Mouse (Mus musculus): ENCODE data around the gene Dact3.

Dact3 gene

DNA sequence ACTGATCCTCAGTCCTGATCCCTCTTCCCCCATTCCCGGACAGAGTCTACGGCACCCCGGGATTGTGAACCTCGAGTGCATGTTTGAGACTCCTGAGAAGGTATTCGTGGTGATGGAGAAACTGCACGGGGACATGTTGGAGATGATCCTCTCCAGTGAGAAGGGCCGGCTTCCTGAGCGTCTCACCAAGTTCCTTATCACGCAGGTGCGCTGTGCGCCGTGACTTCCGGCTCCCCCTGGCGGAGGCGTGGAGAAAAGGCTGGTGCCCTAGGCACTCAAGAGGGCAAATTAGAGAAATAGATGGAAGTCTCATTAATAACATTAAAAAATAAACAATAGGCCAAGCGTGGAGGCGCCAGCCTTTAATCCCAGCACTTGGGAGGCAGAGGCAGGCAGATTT, 16.8 kb upstream of the Dact3 start:
- DNase-seq (ENCODE audit: low spot score in 2 of 2) = peak; percentile 46 to 54

DNA sequence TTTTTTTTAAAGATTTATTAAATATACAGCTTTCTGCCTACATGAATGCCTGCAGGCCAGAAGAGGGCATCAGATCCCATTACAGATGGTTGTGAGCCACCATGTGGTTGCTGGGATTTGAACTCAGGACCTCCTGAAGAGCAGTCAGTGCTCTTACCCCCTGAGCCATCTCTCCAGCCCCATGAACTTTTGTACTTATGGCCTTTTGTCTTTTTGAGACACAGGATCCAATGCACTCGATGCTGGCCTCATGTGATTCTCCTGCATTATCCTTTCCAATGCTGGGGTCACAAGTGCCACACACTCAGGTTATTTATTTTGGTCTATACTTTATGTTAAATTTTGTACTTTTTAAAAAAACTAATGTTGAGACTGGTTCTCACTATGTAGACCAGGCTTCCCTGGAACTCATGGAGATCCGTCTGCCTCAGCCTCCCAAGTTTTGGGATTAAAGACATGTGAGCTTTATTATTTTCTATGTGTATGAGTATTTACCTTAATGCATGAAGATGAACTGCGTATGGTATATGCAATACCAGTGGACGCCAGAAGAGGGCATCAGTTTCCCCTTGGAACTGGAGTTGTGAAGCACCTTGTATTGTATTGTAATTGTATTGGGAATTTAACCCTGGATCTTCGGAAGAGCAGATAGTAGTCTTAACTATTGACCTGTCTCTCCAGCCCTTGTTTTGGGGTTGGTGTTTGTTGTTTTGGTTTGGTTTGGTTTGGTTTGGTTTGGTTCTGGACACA, 15.0 kb upstream of the Dact3 start:
- peak in 1 of 2 experiments; percentile 46 for DNase-seq (ENCODE audit: low spot score in 2 of 2)

DNA sequence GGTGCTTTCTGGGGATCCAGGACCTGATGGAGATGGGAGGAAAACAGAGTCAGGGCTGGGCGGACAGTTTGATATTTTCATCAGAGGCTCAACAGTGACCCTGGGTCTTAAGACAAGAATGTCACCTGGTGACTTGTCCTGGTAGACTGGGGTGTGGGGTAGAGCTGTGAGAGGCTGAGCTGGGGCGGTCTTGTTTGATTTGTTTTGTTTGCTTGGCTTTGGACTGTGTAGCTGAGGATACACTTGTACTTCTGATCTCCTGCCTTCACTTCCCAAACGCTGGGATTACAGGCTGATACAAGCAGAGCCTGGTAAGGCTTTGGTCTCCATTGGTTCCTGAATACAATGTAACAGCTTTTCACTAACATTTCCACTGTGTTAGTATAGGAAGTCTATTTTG, 7.6 kb upstream of the Dact3 start:
- DNase-seq (ENCODE audit: low spot score in 2 of 2) = no peak

DNA sequence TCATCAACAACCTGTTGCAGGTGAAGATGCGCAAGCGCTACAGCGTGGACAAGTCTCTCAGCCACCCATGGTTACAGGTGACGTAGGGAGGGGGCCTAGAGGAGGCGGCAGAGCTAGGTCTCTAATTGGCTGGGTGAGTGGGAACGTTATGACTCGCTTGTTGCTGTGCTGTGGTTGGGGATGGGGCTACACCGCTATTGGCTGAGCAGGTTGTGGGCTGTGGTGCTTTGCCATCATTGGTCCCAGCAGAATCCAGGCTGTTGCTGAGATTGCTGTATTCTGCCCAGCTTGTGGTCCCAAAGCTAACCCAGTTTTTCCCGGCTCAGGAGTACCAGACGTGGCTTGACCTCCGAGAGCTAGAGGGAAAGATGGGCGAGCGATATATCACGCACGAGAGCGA, 5.6 kb upstream of the Dact3 start:
- DNase-seq (ENCODE audit: low spot score in 2 of 2) = no peak

DNA sequence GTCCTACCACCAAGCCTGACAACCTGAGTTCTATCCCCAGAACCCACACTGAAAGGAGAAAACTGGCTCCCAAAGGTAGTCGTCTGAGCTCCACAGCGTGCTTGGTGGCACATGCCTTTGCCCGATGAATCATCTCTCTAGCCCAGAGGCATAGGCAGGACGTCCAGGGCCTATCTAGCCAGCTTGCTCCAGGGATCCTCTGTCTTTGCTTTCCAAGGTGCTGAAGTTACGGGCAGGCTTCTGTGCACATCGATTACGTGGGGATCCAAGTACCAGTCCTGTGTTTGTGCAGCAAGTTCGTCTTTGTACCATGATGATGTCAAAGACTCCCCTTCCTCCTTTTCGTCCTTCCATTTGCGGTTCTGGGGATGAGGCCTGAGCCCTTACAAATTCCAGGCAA, 3.5 kb upstream of the Dact3 start:
- DNase-seq (ENCODE audit: low spot score in 2 of 2) = no peak

DNA sequence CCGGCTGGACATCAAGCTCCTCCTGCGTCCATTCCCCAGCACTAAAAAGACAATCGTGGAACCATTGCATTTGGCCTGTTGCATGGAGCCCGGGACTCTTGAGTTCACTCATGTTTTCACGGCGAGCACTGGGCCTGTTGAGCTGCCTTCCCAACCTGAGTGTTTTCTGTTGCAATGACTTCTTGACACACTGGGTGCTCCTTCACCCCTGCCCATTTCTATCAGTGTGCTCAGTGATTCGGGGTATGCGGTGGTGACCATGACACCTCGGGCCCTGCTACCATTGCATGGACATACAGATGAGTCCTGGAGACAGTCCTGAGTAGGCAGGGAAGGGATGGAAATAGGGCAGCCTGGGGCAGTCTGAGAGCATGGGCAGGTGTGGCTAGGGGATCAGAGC, 2.6 kb upstream of the Dact3 start:
- DNase-seq (ENCODE audit: low spot score in 2 of 2) = no peak

DNA sequence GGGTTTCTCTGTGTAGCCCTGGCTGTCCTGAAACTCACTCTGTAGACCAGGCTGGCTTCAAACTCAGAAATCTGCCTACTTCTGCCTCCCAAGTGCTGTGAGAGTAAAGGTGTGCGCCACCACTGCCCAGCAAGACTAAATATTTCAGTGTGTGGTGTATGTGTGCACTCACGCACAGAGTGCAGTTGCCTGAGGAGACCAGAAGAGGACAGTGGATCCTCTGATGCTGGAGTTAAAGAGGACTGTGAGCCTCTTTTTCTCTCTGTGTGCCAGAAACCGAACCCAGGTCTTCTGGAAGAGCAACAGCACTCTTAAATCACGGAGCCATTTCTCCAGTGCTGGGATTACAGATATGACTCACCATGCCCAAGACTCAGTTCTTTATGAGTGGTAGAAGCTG, 1.7 kb upstream of the Dact3 start:
- no peak for DNase-seq (ENCODE audit: low spot score in 2 of 2)

DNA sequence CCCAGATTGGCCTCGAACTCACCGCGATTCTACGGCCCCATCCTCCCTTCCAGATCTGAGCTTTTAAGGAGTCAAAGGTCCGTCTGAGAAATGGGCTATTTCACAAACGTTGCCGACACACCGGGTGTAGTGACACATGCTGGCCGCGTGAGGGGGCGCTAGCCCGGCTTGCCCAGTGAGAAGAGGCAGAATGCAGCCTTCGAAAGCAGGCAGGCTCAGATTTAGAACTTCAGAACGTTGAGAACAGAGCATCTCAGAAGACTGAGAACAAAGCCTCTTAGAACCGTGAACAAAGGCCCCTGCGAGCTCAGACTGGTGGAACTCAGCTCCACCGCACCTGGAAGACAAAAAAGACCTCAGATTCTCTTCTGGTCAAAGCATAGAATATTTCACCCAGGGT, 927 bp upstream of the Dact3 start:
- DNase-seq (ENCODE audit: low spot score in 2 of 2) = peak; percentile 75 to 78

DNA sequence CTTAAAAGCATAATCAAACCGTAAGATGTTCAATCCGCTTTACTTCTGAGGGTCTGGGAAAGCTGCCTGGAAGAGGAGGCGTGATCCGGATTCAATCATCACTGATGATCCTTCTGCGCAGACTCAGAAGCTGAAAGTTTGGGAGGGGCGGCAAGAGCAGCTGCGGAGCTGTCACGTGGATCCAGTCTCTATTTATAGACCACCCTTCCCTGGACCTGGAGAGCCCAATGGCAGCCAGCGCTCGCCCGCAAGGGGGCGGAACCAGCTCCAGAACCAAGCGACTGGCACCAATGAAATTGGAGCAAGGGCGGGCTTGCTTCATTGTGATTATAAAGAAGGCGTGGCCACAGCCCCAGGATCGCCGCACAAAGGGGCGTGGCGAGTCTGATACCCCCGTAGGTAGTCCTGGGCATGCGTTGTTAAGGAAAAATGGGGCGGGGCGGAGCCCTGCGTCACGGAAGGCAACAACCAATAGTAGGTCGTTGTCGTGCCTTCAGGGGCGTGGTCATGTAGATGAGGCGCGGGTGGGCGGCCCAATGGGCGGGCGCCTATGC, 284 bp upstream of the Dact3 start:
- peak; percentile 99 to 100 for DNase-seq (ENCODE audit: low spot score in 2 of 2)

DNA sequence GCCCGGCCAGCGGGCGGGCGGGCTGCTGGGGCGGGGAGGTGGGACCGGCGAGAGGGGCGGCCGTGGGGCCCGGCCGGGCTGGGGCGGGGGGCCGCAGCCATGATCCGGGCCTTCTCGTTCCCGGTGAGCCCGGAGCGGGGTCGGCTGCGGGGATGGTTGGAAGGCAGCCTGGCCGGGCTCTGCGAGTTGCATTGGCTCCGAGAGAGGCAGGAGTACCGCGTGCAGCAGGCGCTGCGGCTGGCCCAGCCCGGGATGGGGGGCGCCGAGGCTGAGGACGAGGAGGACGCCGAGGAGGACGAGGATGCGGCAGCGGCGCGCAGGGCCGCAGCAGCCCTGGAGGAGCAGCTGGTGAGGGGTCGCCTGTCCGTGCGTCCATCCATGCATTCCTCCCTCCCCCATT, 209 bp downstream of the Dact3 start:
- no peak for DNase-seq (ENCODE audit: low spot score in 2 of 2)

DNA sequence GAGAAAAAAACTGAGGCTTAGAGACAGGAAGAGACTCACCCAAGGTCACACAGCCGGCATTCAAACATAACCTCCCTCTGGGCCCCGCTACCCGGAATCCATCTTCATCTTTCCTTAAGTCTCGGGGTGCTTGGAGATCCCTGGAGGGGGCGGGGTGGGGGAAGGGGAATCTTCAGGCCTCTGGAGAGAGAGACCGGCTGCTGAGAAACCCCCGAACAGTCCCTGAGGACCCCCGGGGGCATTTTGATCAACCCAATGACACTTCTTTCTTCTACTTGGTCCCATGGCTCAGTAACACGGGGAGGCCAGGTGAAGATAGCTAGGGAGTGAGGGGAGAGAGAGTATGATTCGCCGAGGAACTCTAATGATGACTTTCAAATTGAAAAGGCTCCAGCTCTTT, 889 bp downstream of the Dact3 start:
- DNase-seq (ENCODE audit: low spot score in 2 of 2) = no peak

DNA sequence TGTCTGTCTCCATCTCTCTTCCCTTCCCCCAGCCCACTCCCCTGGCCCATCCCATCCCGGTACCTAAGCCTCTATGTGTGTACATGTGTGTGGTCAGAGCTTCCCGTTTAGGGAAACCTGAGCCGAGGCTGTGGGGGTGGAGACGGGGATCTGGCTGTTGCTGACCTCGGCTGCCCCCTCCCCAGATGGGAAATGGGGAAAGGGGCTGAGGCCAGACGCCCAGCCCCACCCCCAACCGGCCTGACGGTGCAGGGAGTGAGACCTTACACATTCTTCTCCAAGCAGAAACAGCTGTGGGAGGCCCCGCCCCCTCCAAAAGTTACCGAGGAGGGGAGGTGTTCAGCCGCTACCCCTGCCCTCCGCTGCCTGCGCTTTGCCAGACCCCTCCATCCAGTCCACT, 1.5 kb downstream of the Dact3 start:
- DNase-seq (ENCODE audit: low spot score in 2 of 2) = no peak

DNA sequence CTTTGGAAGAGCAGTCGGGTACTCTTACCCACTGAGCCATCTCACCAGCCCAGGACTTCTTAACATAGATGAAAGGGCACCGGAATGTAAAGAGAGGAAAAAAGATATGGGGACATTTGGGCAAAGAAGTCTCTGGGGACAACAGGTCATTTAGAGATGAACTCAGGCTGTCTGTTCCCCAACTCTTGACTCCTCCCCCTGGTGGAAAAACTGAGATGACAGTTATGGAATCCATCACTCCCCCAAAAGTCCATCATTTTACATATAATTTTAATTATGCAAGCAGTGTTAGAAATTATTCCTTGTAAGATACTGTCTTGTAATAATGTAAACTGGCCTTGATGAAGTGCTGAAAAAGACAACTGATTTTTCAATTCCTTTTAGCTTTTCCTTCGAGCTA, 2.6 kb downstream of the Dact3 start:
- DNase-seq (ENCODE audit: low spot score in 2 of 2) = no peak

DNA sequence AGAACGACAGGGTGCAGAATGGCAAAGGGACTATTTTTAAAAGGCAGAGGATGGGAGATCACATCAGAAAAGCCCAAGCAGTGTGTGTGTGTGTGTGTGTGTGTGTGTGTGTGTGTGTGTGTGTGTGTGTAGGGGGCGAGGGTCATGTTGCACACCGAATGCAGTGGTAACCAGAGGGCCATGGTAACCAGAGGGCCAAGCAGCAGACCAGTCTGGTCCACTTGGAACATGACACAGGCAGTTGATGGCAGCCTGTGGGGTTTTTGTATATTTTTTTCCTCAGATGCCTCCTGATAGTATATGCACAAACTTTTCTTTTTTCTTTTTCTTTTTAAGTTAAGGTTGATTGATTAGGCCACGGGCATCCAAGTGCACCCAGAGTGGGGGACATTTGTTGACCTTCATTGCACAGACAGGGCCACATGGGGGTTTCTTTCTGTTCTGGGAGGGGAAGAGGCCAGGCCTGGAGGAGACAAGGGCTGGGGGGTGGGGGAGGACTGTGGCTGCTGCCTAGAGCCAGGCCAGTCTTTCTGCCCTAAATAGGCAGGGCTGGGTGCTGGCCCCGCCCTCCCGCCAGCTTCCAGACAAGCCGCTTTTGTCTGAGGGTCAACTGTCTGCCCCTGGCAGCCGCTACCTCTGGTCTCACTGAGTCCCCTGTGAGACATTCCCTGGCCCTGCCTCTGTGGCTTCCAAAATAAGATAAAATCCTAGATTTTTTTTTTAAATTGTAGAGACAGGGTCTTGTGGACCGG, 4.9 kb downstream of the Dact3 start:
- no peak for DNase-seq (ENCODE audit: low spot score in 2 of 2)

DNA sequence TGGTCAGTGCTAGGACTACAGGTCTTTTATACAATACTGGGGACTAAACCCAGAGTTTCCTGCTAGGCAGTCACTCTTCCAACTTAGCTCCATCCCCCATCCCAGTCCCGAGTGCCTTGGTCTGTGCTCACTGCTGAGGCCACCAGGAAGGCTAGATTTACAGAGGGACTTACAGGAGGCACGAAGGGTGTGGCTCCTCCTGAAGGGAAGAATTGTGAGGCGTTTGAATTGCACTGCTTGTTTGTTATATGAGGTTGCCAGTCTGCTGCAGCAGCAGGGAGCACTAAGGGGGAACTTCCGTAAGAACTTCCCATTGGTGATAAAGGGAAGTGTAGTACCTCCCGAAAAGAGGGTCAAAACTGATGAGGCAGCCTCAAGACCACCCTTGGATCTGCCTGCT, 5.5 kb downstream of the Dact3 start:
- DNase-seq (ENCODE audit: low spot score in 2 of 2) = no peak

DNA sequence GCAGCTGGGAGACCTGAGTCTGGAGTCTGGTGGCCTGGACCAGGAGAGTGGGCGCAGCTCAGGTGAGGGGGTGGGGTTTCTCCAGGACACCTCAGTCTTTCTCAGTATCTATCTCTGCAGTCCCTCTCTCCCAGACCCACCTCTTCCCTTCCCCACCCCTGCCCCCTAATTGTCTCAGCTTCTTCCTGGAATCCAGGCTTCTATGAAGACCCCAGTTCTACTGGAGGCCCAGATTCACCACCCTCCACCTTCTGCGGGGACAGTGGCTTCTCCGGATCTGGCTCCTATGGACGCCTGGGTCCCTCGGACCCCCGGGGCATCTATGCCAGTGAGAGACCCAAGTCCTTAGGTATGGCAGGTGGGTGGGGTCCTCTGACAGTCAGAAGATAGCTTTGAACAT, 8.0 kb downstream of the Dact3 start:
- no peak for DNase-seq (ENCODE audit: low spot score in 2 of 2)

DNA sequence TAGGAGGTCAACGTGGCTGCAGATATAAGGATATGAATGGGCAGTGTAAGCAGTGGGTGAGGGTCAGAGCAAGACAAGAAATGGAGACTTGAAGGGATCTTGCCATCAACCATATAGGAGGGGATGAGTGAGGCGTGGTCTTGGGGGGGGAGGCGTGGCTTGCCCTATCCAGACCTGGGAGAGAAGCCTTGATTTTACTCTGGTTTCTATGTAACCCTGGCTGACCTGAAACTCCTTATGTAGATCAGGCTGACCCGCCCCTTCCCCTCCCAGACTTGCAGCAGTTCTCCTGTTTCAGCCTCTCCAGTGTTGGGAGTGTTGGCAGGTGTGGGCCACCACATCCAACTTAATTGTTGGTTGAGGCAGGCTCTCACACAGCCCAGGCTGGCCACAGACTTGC, 9.2 kb downstream of the Dact3 start:
- DNase-seq (ENCODE audit: low spot score in 2 of 2) = no peak

DNA sequence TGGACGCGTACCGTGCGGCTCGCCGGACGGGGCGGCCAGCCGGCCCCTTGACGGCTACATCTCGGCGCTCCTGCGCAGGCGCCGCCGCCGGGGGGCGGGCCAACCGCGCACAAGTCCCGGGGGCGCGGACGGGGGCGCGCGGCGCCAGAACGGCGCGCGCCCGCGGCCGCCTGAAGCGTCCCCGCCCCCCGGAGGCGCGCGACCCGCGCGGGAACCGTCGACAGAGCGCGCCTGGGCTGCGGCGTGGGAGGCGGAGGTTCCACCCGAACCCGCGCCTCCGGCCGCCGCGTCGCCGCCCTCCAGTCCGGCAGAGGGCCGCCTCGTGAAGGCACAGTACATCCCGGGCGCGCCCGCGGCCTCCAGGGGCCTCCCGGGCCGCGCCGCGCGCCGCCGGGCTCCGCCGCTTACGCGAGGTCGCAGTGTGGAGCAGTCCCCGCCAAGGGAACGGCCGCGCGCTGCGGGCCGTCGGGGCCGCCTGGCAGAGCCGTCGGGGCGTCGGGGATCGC, 10.2 kb downstream of the Dact3 start:
- DNase-seq (ENCODE audit: low spot score in 2 of 2) = no peak

DNA sequence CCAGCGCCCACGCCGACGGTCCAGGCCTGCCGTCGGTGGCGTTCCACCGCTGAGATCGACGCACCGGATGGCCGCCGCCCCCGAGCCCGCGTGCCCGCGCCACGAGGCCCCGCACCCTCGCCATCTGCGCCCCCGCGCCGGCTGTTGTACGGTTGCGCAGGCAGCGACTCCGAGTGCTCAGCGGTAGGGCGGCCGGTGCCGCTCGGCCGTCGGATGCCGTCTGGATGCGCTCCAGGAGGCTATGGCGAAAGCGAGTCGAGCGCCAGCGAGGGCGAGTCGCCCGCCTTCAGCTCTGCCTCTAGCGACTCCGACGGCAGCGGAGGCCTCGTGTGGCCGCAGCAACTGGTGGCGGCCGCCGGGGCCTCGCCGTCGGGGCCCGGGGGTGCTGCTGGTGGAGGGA, 10.8 kb downstream of the Dact3 start:
- DNase-seq (ENCODE audit: low spot score in 2 of 2) = no peak

DNA sequence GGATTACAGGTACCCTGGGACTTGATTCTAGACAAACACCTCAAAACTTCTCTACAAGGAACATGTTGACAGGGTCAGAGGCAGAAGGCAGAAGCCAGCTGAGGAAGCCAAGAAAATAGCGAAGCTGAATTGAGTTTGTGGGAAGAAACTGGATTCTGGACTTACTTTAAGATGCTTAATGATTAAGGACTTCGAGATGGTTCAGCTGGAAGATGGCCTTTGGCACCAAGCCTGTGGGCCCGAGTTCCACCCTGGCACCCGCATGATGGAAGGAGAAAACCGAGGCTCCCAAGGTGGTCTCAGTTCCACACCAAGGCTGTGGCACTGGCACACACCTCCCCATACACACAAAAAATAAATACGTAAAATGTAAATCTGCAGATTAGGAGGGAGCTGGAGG, 15.4 kb downstream of the Dact3 start:
- DNase-seq (ENCODE audit: low spot score in 2 of 2) = no peak

DNA sequence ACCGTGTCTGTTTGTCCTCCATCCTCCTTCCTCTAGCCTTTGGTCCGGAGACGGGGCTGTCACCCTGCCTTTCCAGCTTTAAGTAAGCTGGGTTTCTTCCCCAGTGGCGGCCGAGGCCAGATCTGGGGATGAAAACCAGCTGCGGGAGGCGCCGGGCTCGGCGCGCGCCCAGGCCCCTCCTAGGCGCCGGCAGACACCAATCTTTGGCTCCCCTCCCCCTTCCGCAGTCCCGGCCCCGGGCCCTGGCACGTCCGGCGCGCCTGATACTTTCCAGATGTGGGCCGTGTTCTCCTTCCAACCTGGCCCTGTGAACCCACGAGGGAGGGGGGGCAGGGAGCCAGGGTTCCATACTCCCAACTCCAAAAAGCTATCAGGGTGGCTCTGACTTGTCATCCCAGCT, 15.8 kb downstream of the Dact3 start:
- no peak for DNase-seq (ENCODE audit: low spot score in 2 of 2)

DNA sequence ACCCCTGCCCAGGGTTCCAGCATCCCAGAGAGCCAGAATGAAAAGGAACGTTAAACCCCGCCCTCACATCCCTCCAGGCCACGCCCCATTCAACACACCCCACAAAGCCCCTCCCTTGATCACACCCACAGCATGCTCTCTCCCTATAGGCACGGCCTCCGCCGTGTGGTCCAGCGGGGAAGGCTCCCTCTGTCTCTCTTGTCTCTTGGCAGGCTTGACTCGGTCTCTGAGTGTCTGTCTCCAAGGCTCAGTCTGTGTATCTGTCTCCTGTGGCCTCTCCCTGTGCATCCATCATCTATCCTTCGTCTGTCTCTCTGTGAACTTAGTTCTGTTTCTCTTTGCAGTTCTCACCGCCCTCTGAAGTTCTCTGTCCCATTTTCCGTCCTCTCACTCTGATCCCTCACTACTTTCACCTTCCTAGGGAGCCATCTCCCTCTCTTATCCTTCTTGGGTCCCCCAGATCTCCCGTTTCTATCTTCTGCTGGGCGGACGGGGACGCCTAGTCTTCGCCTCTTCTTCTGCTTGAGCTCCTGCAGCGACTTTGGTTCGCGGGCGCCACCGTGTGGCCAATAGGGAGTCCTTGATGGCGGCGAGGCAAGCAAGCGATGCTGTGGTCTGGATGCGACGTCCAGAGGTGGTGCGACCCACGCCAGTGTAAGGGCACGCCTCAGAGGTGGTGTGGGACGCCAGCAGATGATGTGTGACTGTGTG, 16.7 kb downstream of the Dact3 start, which contains the start of gene Gng8:
TSS of gene Gng8 (plus strand) at position 146 of the 711 bp plus-strand sequence.
- DNase-seq (ENCODE audit: low spot score in 2 of 2) = peak; percentile 75 to 82
